Mouse (Mus musculus) heart, adult 2 months (tissue): ENCODE results near the gene Evl. TPM values are rescaled to one million over a fixed set of nuclear protein-coding genes. Genes with fewer than 3 reads are reported as not detected.
"Not testable (repeated sequence)": the region's sequence is repeated elsewhere in the genome, so short reads cannot be mapped to it uniquely, and the experiment has no call there.

Experiments used
- DNase-seq, 2 experiments: peaks; one replicate each; pipeline ENCODE4 v3.0.0; 2021
- H3K27ac ChIP-seq: fragments of 200-600 bp; 2 replicates; pipeline ENCODE4 v1.8.1; 2022
- H3K27me3 ChIP-seq: fragments of 200-500 bp; 2 replicates; pipeline ENCODE4 v1.6.1; 2012; ENCODE audit warnings: mild to moderate bottlenecking, low read length, inconsistent platforms, mixed read lengths; ENCODE audit not compliant: control insufficient read depth, insufficient read depth
- H3K36me3 ChIP-seq: fragments of 200-500 bp; 2 replicates; pipeline ENCODE4 v1.6.1; 2012; ENCODE audit warnings: low read length, inconsistent platforms; ENCODE audit not compliant: control insufficient read depth, insufficient read depth
- H3K4me1 ChIP-seq: fragments of 200-500 bp; 2 replicates; pipeline ENCODE4 v1.6.1; 2011; ENCODE audit warnings: low read length; ENCODE audit not compliant: control insufficient read depth, insufficient read depth
- H3K4me3 ChIP-seq: fragments of 200-600 bp; 2 replicates; pipeline ENCODE4 v1.8.1; 2022
- H3K79me2 ChIP-seq: fragments of 200-500 bp; replicated peaks from 2 replicates; pipeline ENCODE4 v1.6.1; 2012; ENCODE audit warnings: mild to moderate bottlenecking, inconsistent platforms, low read length, moderate library complexity, mixed read lengths; ENCODE audit not compliant: control insufficient read depth, insufficient read depth
- H3K9ac ChIP-seq: fragments of 200-500 bp; 2 replicates; pipeline ENCODE4 v1.6.1; 2012; ENCODE audit warnings: low read depth, mild to moderate bottlenecking, control low read depth, inconsistent platforms, low read length, mixed read lengths
- CTCF ChIP-seq: fragments of 200-600 bp; IDR thresholded peaks from 2 replicates; pipeline ENCODE4 v1.8.1; 2022; ENCODE audit warnings: antibody characterized with exemption, mild to moderate bottlenecking, moderate library complexity
- EP300 ChIP-seq: fragments of 200-500 bp; IDR thresholded peaks from 2 replicates; pipeline ENCODE4 v1.6.1; 2011; ENCODE audit warnings: low read depth, low read length, control low read depth; ENCODE audit not compliant: insufficient read depth
- POLR2A ChIP-seq: fragments of 200-500 bp; IDR thresholded peaks from 2 replicates; pipeline ENCODE4 v1.6.1; 2011; ENCODE audit warnings: mild to moderate bottlenecking, low read depth, low read length, control low read depth; ENCODE audit not compliant: insufficient read depth
- WGBS: fragments of 180-500 bp; shearing (Covaris S2); methylation state at CpG from one replicate; pipeline ENCODE4 v1.1.7; 2018; 5-methylcytosine and 5-hydroxymethylcytosine counted together
- intact Hi-C: fragments of 180-260 bp; cut with DNase I; formaldehyde crosslinking; loops from one replicate; pipeline ENCODE4 v1.15.1; 2025
- polyA plus RNA-seq: library from polyadenylated mRNA; depleted of rRNA; stranded (reverse); fragments of >200 nt; gene quantifications from 2 replicates; pipeline ENCODE4 v1.2.3, GENCODE M21; 2012
- total RNA-seq, 2 experiments: library from RNA; stranded (reverse); gene quantifications; 2 replicates each; pipeline ENCODE4 v1.2.3; 2021

Gene Evl
- total and polyA plus RNA-seq, 3 experiments = 34.8 to 40.6 (median 36.4) TPM

GRCm38 (mm10) chr12:108705486-108705885 is 151.0 kb downstream of the Evl start:
- no peak overlapping the region for H3K4me3 ChIP-seq
- no peaks in the 10 kb centered on the region for H3K79me2 ChIP-seq
- WGBS = 84% methylated on average over 6 of the region's 6 CpGs
- no peak overlapping the region for H3K9ac ChIP-seq
- no peaks in the 10 kb centered on the region for H3K4me1 ChIP-seq
- intact Hi-C loops = no loop called here
- TF ChIP-seq EP300 = no peak
- DNase-seq = peak in 1 of 2 experiments; percentile 5
- H3K27ac ChIP-seq = no peak overlapping the region
- H3K36me3 ChIP-seq = no peaks in the 10 kb centered on the region
- H3K27me3 ChIP-seq = peaks cover 7% of the 10 kb centered on the region

- Histone ChIP-seq H3K79me2 (no peaks in the 10 kb centered on the region), H3K4me3 (no peak overlapping the region), H3K4me1 (no peaks in the 10 kb centered on the region), H3K36me3 (no peaks in the 10 kb centered on the region), H3K9ac (no peak overlapping the region), H3K27me3 (peaks cover 7% of the 10 kb centered on the region), H3K27ac (no peak overlapping the region)
- 44% methylated on average over 7 of the region's 7 CpGs for WGBS
- TF ChIP-seq EP300 (no peak), POLR2A (no peak), CTCF (peak; percentile 61)
- intact Hi-C loops = no loop called here
- peak in 1 of 2 experiments; percentile 5 for DNase-seq
Measured at GRCm38 (mm10) chr12:108706129-108706528, 151.6 kb downstream of the Evl start.

- WGBS = 82% methylated on average over 6 of the region's 6 CpGs
Measured at GRCm38 (mm10) chr12:108709386-108709785, 154.9 kb downstream of the Evl start.

GRCm38 (mm10) chr12:108709964-108710765 is 155.6 kb downstream of the Evl start:
- Histone ChIP-seq H3K4me3 (no peak overlapping the region), H3K27ac (no peak overlapping the region), H3K4me1 (no peaks in the 10 kb centered on the region), H3K27me3 (no peaks in the 10 kb centered on the region), H3K36me3 (no peaks in the 10 kb centered on the region), H3K79me2 (no peaks in the 10 kb centered on the region), H3K9ac (no peak overlapping the region)
- WGBS = 87% methylated on average over 6 of the region's 6 CpGs
- no peak for TF ChIP-seq POLR2A
- TF ChIP-seq EP300 = no peak
- no peak for TF ChIP-seq CTCF
- intact Hi-C loops = no loop called here
- peak in 1 of 2 experiments; percentile 6 for DNase-seq

More at GRCm38 (mm10) chr12:108709386-108709785, 154.9 kb downstream of the Evl start:
- Histone ChIP-seq H3K4me1 (no peaks in the 10 kb centered on the region), H3K27ac (no peak overlapping the region), H3K4me3 (no peak overlapping the region), H3K27me3 (no peaks in the 10 kb centered on the region), H3K79me2 (no peaks in the 10 kb centered on the region), H3K36me3 (no peaks in the 10 kb centered on the region), H3K9ac (no peak overlapping the region)
- no peak for TF ChIP-seq CTCF
- TF ChIP-seq EP300 = no peak
- no peak for TF ChIP-seq POLR2A
- DNase-seq = peak in 1 of 2 experiments; percentile 4
- intact Hi-C loops = no loop called here

- intact Hi-C loops = no loop called here
- no peaks in the 10 kb centered on the region for H3K27me3 ChIP-seq
- TF ChIP-seq POLR2A = no peak
- TF ChIP-seq CTCF = no peak
- no peak for TF ChIP-seq EP300
- no peak overlapping the region for H3K9ac ChIP-seq
- no peak overlapping the region for H3K27ac ChIP-seq
- no peaks in the 10 kb centered on the region for H3K79me2 ChIP-seq
- no peak overlapping the region for H3K4me3 ChIP-seq
- 88% methylated on average over 9 of the region's 9 CpGs for WGBS
- H3K36me3 ChIP-seq = no peaks in the 10 kb centered on the region
- DNase-seq = peak in 1 of 2 experiments; percentile 6
- H3K4me1 ChIP-seq = no peaks in the 10 kb centered on the region
Measured at GRCm38 (mm10) chr12:108710861-108711615, 156.5 kb downstream of the Evl start.

GRCm38 (mm10) chr12:108712481-108712880 is 158.0 kb downstream of the Evl start:
- no peak overlapping the region for H3K4me3 ChIP-seq
- H3K4me1 ChIP-seq = no peaks in the 10 kb centered on the region
- no peak for DNase-seq
- TF ChIP-seq EP300 (no peak), POLR2A (no peak), CTCF (no peak)
- H3K27ac ChIP-seq = no peak overlapping the region
- H3K79me2 ChIP-seq = no peaks in the 10 kb centered on the region
- intact Hi-C loops = no loop called here
- no peaks in the 10 kb centered on the region for H3K27me3 ChIP-seq
- WGBS = 44% methylated on average over 4 of the region's 4 CpGs
- H3K36me3 ChIP-seq = no peaks in the 10 kb centered on the region
- H3K9ac ChIP-seq = no peak overlapping the region

- H3K79me2 ChIP-seq, H3K27me3 ChIP-seq, DNase-seq, intact Hi-C loops, H3K4me3 ChIP-seq, H3K9ac ChIP-seq, H3K4me1 ChIP-seq, H3K27ac ChIP-seq, H3K36me3 ChIP-seq: not testable (repeated sequence)
- WGBS = 90% methylated on average over 14 of the region's 14 CpGs
Measured at GRCm38 (mm10) chr12:108713972-108714371, 159.5 kb downstream of the Evl start.
